Mouse (Mus musculus) activated CD4-positive, CD25-positive, alpha-beta regulatory T cell, adult 9 weeks (primary cell): ENCODE results near the gene Pcgf5. TPM values are rescaled to one million over a fixed set of nuclear protein-coding genes. Genes with fewer than 3 reads are reported as not detected.

Experiments
- polyA plus RNA-seq: library from polyadenylated mRNA; unstranded; fragments of 100-300 nt; shearing (Covaris generic); gene quantifications from one replicate; pipeline ENCODE4 v1.2.1, GENCODE M21; 2017

The Pcgf5 gene
- 45.5 TPM for polyA plus RNA-seq

GRCm38 (mm10) chr19:36348161-36348800, at the start of gene Pcgf5:
Gene Pcgf5, plus strand, starts transcription at chr19:36348309.

Other genes with a start within 250 kb of the Pcgf5 start
- gene Ankrd1, start 228.2 kb upstream of the Pcgf5 start, polyA plus RNA-seq = not detected
- gene Hectd2, start 206.3 kb downstream of the Pcgf5 start, polyA plus RNA-seq = 0.59 TPM